Mouse (Mus musculus) ES-E14 (cell line): ENCODE measurements around the gene Dst. TPM values are rescaled to one million over a fixed set of nuclear protein-coding genes. Genes with fewer than 3 reads are reported as not detected.
A peak's percentile ranks its signal among the peaks of the same experiment; 100 is the strongest.

Experiments
- DNase-seq: peaks from one replicate; pipeline ENCODE4 v3.0.0-alpha.2; 2013; ENCODE audit warnings: low read depth, low spot score
- H3K27ac ChIP-seq: 2 replicates; pipeline ENCODE4 v1.5.1; 2012; ENCODE audit warnings: low read depth, mild to moderate bottlenecking, low read length, moderate library complexity, mixed read lengths; ENCODE audit not compliant: poor library complexity, insufficient read depth, severe bottlenecking
- H3K36me3 ChIP-seq: 2 replicates; pipeline ENCODE4 v1.6.1; 2012; ENCODE audit warnings: mild to moderate bottlenecking, low read length, moderate library complexity, mixed read lengths; ENCODE audit not compliant: control insufficient read depth, poor library complexity, insufficient read depth, severe bottlenecking
- H3K4me1 ChIP-seq, 2 experiments: fragments of 150-350 bp in 1 of 2; sonication (generic) in 1 of 2; 2 replicates each; pipeline ENCODE4 v1.6.1; 2012; ENCODE audit warnings: low read length in 2 of 2, mild to moderate bottlenecking in 1 of 2, mixed read lengths in 1 of 2; ENCODE audit not compliant: control insufficient read depth in 2 of 2, insufficient read depth in 2 of 2, poor library complexity in 1 of 2
- H3K4me3 ChIP-seq, 2 experiments: fragments of 150-350 bp in 1 of 2; sonication (generic) in 1 of 2; 2 replicates each; pipeline ENCODE4 v1.5.1; 2012; ENCODE audit warnings: low read length in 2 of 2, low read depth in 1 of 2, mild to moderate bottlenecking in 1 of 2, mixed read lengths in 1 of 2; ENCODE audit not compliant: insufficient read depth in 1 of 2, poor library complexity in 1 of 2, severe bottlenecking in 1 of 2
- H3K9ac ChIP-seq: 2 replicates; pipeline ENCODE4 v1.6.1; 2012; ENCODE audit warnings: low read depth, mild to moderate bottlenecking, low read length, mixed read lengths; ENCODE audit not compliant: poor library complexity, insufficient read depth, severe bottlenecking
- H3K9me3 ChIP-seq: fragments of 150-350 bp; sonication (generic); 2 replicates; pipeline ENCODE4 v1.6.1; 2012; ENCODE audit warnings: low read depth, mild to moderate bottlenecking, low read length; ENCODE audit not compliant: control insufficient read depth, insufficient read depth
- CHD2 ChIP-seq: IDR thresholded peaks from 2 replicates; pipeline ENCODE4 v1.6.1; 2014; ENCODE audit warnings: mild to moderate bottlenecking, low read depth, low read length, inconsistent platforms
- HCFC1 ChIP-seq: IDR thresholded peaks from 2 replicates; pipeline ENCODE4 v1.6.1; 2012; ENCODE audit warnings: low read length, inconsistent platforms, borderline replicate concordance; ENCODE audit not compliant: insufficient read depth
- MAFK ChIP-seq: IDR thresholded peaks from 2 replicates; pipeline ENCODE4 v1.6.1; 2014; ENCODE audit warnings: mild to moderate bottlenecking, low read depth, low read length, inconsistent platforms; ENCODE audit not compliant: insufficient read depth
- ZC3H11A ChIP-seq: IDR thresholded peaks from 2 replicates; pipeline ENCODE4 v1.6.1; 2012; ENCODE audit warnings: low read depth, mild to moderate bottlenecking, inconsistent platforms, low read length, borderline replicate concordance
- ZNF384 ChIP-seq: IDR thresholded peaks from 2 replicates; pipeline ENCODE4 v1.6.1; 2012; ENCODE audit warnings: low read depth, low read length, inconsistent platforms
- in situ Hi-C, 2 experiments: fragments of 600-800 bp; cut with MboI; formaldehyde crosslinking; loops; one replicate each; pipeline ENCODE4 v1.15.1; 2025; ENCODE audit warnings: low sequenced_read_pairs in 2 of 2, inconsistent platforms in 1 of 2; ENCODE audit not compliant: unreplicated experiment in 2 of 2
- total RNA-seq: library from RNA; depleted of rRNA; stranded (reverse); fragments of 300-350 nt; gene quantifications from 2 replicates; pipeline ENCODE4 v1.2.3, GENCODE M21; 2012

Gene Dst
- total RNA-seq, 1 experiment = 186 TPM

DNA sequence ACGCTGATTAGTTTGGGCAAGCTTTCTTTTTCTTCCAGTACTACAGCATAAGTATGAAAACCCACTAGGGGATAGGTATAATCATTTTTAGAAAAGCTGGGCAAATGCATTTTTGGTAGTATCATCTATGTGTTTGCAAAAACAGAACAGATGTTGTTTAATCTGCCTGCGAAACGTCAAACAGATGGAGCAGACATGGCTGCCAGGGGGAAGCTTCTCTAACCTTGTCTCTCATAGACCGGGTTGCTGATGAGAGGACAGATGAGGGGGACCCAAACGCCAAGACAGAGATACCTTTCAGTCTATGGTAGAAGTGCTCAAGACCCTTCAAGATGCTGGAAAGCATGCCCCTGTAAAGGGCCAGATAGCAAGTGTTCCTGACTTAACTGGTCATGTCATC lies 40.5 kb downstream of the Dst start:
- in situ Hi-C loops = no loop called here
- Histone ChIP-seq H3K27ac (no peak overlapping the region), H3K9me3 (no peaks in the 10 kb centered on the region), H3K4me3 (no peak overlapping the region), H3K4me1 (peaks cover 14 to 25% of the 10 kb centered on the region in 2 experiments), H3K9ac (no peak overlapping the region), H3K36me3 (no peaks in the 10 kb centered on the region)
- DNase-seq = no peak
- no peak for TF ChIP-seq HCFC1
- no peak for TF ChIP-seq CHD2
- TF ChIP-seq MAFK = no peak
- TF ChIP-seq ZNF384 = no peak
- TF ChIP-seq ZC3H11A = no peak

DNA sequence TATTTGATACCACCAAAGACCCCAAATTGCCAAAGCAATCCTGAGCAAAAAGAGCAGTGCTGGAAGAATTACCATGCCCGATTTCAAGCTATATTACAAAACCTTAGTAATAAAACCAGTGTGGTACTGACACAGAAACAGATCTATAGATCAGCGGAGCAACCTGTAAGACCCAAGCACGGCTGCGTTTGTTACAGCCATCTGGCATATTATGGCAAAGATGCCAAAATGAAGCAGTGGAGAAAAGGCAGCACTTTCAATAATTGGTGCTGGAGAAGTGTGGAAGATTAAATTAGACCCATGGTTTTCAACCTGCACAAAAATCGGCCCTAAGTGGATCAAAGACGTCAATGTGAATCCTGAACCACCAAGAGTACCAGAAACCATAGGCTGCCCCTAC lies 47.6 kb downstream of the Dst start:
- Histone ChIP-seq H3K4me1 (no peaks in the 10 kb centered on the region), H3K27ac (no peak overlapping the region), H3K36me3 (no peaks in the 10 kb centered on the region), H3K9me3 (no peaks in the 10 kb centered on the region), H3K9ac (no peak overlapping the region), H3K4me3 (no peak overlapping the region)
- no peak for DNase-seq
- in situ Hi-C loops = no loop called here
- TF ChIP-seq MAFK (no peak), ZNF384 (no peak), CHD2 (no peak), ZC3H11A (no peak)

DNA sequence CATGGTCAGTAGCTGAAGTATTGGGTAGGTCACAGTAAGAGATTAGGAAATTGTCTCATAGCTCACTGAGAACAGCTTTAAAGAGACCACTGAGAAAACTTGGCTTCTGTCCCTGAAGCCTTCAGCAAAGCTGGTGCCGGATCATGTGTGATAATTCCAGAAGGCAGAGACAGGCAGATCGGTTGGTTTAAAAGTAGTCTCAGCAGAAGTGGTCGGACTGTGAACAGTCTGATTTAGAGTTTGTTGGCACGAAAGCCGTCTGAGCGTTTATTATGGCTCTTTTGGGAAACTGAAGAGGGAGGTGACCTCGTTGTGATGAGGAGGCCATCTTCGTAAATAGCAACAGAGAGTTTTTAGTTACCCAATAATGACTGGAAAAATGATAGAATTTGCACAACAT lies 52.4 kb downstream of the Dst start:
- Histone ChIP-seq H3K9me3 (no peaks in the 10 kb centered on the region), H3K9ac (no peak overlapping the region), H3K36me3 (no peaks in the 10 kb centered on the region), H3K27ac (no peak overlapping the region), H3K4me1 (peaks cover 7 to 14% of the 10 kb centered on the region in 2 experiments), H3K4me3 (no peak overlapping the region)
- in situ Hi-C loops = no loop called here
- no peak for TF ChIP-seq HCFC1
- no peak for TF ChIP-seq MAFK
- TF ChIP-seq ZC3H11A = no peak
- no peak for TF ChIP-seq ZNF384
- TF ChIP-seq CHD2 = no peak
- no peak for DNase-seq

DNA sequence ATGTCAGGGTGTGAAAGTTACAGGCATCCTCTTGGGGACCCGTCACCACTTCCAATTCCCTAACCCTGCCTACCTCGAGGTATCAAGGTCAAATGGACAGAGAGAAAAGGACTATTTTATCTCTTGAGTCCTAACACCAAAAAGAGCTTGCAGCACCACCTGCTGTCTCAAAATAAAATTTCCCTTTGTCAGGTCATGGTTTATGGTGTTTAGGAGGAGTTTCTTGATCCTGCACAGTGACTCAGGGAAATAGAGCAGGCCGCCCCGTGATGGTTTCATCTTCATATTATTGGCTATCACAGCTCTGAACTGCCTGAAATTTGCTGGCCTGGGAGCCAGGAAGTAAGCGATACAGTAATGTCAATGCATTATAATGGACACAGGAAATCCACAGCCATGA lies 56.6 kb downstream of the Dst start:
- no peaks in the 10 kb centered on the region for H3K9me3 ChIP-seq
- H3K4me1 ChIP-seq = peaks cover 7 to 18% of the 10 kb centered on the region in 2 experiments
- no peak overlapping the region for H3K4me3 ChIP-seq
- H3K9ac ChIP-seq = no peak overlapping the region
- no peak overlapping the region for H3K27ac ChIP-seq
- DNase-seq = no peak
- TF ChIP-seq ZNF384 = no peak
- no peak; the same call in 1 of the 2 replicates for TF ChIP-seq ZC3H11A
- TF ChIP-seq CHD2 = no peak
- no peak for TF ChIP-seq HCFC1
- peak; percentile 83 for TF ChIP-seq MAFK
- peaks cover 3% of the 10 kb centered on the region; the same call in 1 of the 2 replicates for H3K36me3 ChIP-seq
- in situ Hi-C loops = no loop called here

DNA sequence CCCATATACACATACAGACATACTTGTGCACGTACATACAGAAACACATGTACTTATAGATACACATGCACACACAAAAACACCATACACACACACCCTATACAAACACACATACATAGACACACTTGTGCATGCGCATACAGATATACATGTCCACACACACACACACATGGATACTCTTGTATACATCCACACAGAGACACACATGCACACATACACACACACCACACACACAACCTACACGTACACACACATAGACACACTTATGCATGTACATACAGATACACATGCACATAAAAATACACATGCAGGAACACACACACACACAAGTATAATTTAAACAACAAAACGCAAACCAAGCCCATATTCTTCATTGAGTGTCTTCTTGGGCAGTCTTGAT lies 57.8 kb downstream of the Dst start:
- no peak overlapping the region for H3K4me3 ChIP-seq
- no peaks in the 10 kb centered on the region for H3K9me3 ChIP-seq
- in situ Hi-C loops = no loop called here
- no peak overlapping the region for H3K9ac ChIP-seq
- peaks cover 7 to 19% of the 10 kb centered on the region in 2 experiments for H3K4me1 ChIP-seq
- peaks cover 3% of the 10 kb centered on the region; the same call in 1 of the 2 replicates for H3K36me3 ChIP-seq
- H3K27ac ChIP-seq = no peak overlapping the region
- TF ChIP-seq HCFC1 (no peak), CHD2 (no peak), MAFK (no peak), ZNF384 (no peak)
- DNase-seq = no peak
